Mouse (Mus musculus) spleen, postnatal 4 days (tissue): Measurements from ENCODE around the gene Strn.

Source experiments
- DNase-seq, 2 experiments: peaks; one replicate each; pipeline ENCODE4 v3.0.0; 2022; ENCODE audit warnings: low spot score in 2 of 2

Gene Strn

GRCm38 (mm10) chr17:78618164-78618693 is 118.8 kb downstream of the Strn start:
- DNase-seq, result no peak

GRCm38 (mm10) chr17:78615096-78615495 is 121.9 kb downstream of the Strn start:
- no peak for DNase-seq

GRCm38 (mm10) chr17:78614481-78614880 is 122.5 kb downstream of the Strn start:
- no peak for DNase-seq

- no peak for DNase-seq
Measured at GRCm38 (mm10) chr17:78611117-78611516, 125.9 kb downstream of the Strn start.

- DNase-seq, result no peak
Measured at GRCm38 (mm10) chr17:78609191-78609855, 127.7 kb downstream of the Strn start.

GRCm38 (mm10) chr17:78608716-78609115 is 128.3 kb downstream of the Strn start:
- no peak for DNase-seq

- DNase-seq, result no peak
Measured at GRCm38 (mm10) chr17:78608135-78608670, 128.8 kb downstream of the Strn start.

- peak; percentile 57 to 87 for DNase-seq
Measured at GRCm38 (mm10) chr17:78604431-78604830, 132.6 kb downstream of the Strn start.

- DNase-seq, result peak; percentile 57 to 80
Measured at GRCm38 (mm10) chr17:78603872-78604271, 133.1 kb downstream of the Strn start.

- no peak for DNase-seq
Measured at GRCm38 (mm10) chr17:78602316-78602715, 134.7 kb downstream of the Strn start.

GRCm38 (mm10) chr17:78601601-78602000 is 135.4 kb downstream of the Strn start:
- DNase-seq, result no peak

GRCm38 (mm10) chr17:78601042-78601441 is 136.0 kb downstream of the Strn start:
- DNase-seq, result no peak
